ENCODE assay signal across 28 mouse cellular contexts in the genomic region with DNA sequence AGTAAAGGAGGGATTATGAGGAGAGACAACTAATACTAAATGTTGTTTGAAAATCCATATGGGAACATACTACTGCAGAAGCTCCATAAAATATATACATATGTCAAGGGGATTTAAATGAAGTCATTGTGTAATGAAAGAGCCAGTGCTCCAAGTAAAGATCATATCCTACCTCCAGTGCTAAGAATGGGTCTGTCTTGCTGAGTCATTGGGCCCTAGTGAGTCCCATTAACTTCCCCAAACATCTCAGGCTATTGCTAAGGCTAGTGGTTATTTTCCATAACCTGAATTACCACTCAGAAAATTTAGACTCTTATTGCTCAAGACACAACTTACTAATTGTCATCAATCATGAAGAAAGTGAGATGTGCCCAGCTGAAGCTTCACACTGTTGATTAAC.
"Had no signal": no experiment of that assay in that cellular context is flagged by ENCODE, and none has a peak within 500 bp of the region (broad histone marks: within the 10 kb centered on the region; RNA-seq: fewer than 3 reads in every experiment).

No protein-coding gene starts in this region.

- H3K27ac ChIP-seq: gastrocnemius, adult 2 months; heart, adult 2 months; heart, embryonic 13.5 days; heart, embryonic 15.5 days; hindbrain, embryonic 13.5 days; hindbrain, embryonic 15.5 days; hindbrain, postnatal 0 days; kidney, embryonic 15.5 days; kidney, postnatal 0 days; left cerebral cortex, adult 2 months; limb, embryonic 10.5 days; limb, embryonic 12.5 days; liver, embryonic 13.5 days had no signal

- H3K9me3 ChIP-seq: heart, embryonic 13.5 days; heart, embryonic 15.5 days; hindbrain, embryonic 13.5 days; hindbrain, embryonic 15.5 days; kidney, embryonic 15.5 days; limb, embryonic 10.5 days; limb, embryonic 12.5 days; liver, embryonic 13.5 days had no signal

- DNase-seq: gastrocnemius, adult 2 months; gastrocnemius, postnatal 10 days; gastrocnemius, postnatal 36 days; heart, adult 11 months; heart, adult 2 months; heart, postnatal 14 days; heart, postnatal 36 days; kidney, adult 11 months; kidney, adult 2 months; kidney, adult 9 months; kidney, postnatal 14 days; kidney, postnatal 36 days; layer of hippocampus, adult 9-11 months; liver; liver, embryonic 13.5 days had no signal

- H3K4me3 ChIP-seq: gastrocnemius, adult 2 months; heart, adult 2 months; heart, embryonic 13.5 days; heart, embryonic 15.5 days; hindbrain, embryonic 13.5 days; hindbrain, embryonic 15.5 days; kidney, embryonic 15.5 days; left cerebral cortex, adult 2 months; limb, embryonic 10.5 days; limb, embryonic 12.5 days; liver, embryonic 13.5 days had no signal

- H3K4me1 ChIP-seq: liver, embryonic 13.5 days had no signal

- H3K9ac ChIP-seq: heart, embryonic 13.5 days; heart, embryonic 15.5 days; hindbrain, embryonic 13.5 days; hindbrain, embryonic 15.5 days; kidney, embryonic 15.5 days; limb, embryonic 12.5 days; liver, embryonic 13.5 days had no signal

- H3K36me3 ChIP-seq: heart, embryonic 13.5 days; heart, embryonic 15.5 days; hindbrain, embryonic 13.5 days; hindbrain, embryonic 15.5 days; kidney, embryonic 15.5 days; limb, embryonic 10.5 days; limb, embryonic 12.5 days; liver, embryonic 13.5 days had no signal

- H3K27me3 ChIP-seq: heart, embryonic 13.5 days; heart, embryonic 15.5 days; hindbrain, embryonic 13.5 days; hindbrain, embryonic 15.5 days; kidney, embryonic 15.5 days; limb, embryonic 12.5 days; liver, embryonic 13.5 days had no signal

- ATAC-seq: hindbrain, postnatal 0 days; intestine, embryonic 16.5 days had no signal

- H3K4me2 ChIP-seq: heart, embryonic 11.5 days; heart, embryonic 13.5 days; heart, embryonic 15.5 days; hindbrain, embryonic 13.5 days; hindbrain, embryonic 15.5 days; kidney, embryonic 15.5 days; limb, embryonic 12.5 days; liver, embryonic 11.5 days; liver, embryonic 13.5 days had no signal
